ENCODE assay signal across 8 mouse cellular contexts in genomic region chr12:83764044-83764365, GRCm38 (mm10). TPM values are rescaled to one million over a fixed set of nuclear protein-coding genes. Genes with fewer than 3 reads are reported as not detected.
DNase-seq lines count a peak whose midpoint lies in the region; ATAC-seq lines count a peak whose summit lies in the region.

No protein-coding gene starts in this region.

- H3K4me2 ChIP-seq in heart, embryonic 14.5 days (ENCODE audit: low read length) = peak overlapping the region; percentile 91
- H3K4me2 ChIP-seq in intestine, embryonic 14.5 days (ENCODE audit: low read length) = peak overlapping the region; percentile 70
- H3K4me2 ChIP-seq in midbrain, embryonic 11.5 days = peak overlapping the region; percentile 39

- DNase-seq in heart, adult 8-10 months (ENCODE audit: low spot score) = no peak
- peak; percentile 42 for DNase-seq in embryo, embryonic 10.5 days (ENCODE audit: low spot score)
- no peak for DNase-seq in intestine, embryonic 14.5 days (ENCODE audit: low spot score)
- DNase-seq in midbrain, embryonic 11.5 days (ENCODE audit: low spot score, missing footprints) = peak; percentile 88
- DNase-seq in right cerebral cortex, postnatal 25 days = no peak
- DNase-seq in ovary, adult 18-20 months (ENCODE audit: low spot score) = no peak

- H3K27me3 ChIP-seq in heart, embryonic 14.5 days (ENCODE audit: control insufficient read depth, insufficient read depth, low read length) = 0 out of 2 replicates have a peak, but pooled peaks cover 9% of the 10 kb centered on the region
- no peaks in the 10 kb centered on the region for H3K27me3 ChIP-seq in intestine, embryonic 14.5 days (replicated peaks; ENCODE audit: control insufficient read depth, insufficient read depth, low read length)
- H3K27me3 ChIP-seq in midbrain, embryonic 11.5 days (ENCODE audit: control insufficient read depth, insufficient read depth, low read length) = peaks cover 5% of the 10 kb centered on the region; the same call in 1 of the 2 replicates

- H3K4me1 ChIP-seq in heart, embryonic 14.5 days (ENCODE audit: control insufficient read depth in 2 of 2, insufficient read depth in 2 of 2, low read length in 2 of 2) = peaks cover 10 to 15% of the 10 kb centered on the region in 2 experiments
- H3K4me1 ChIP-seq in intestine, embryonic 14.5 days (replicated peaks; ENCODE audit: control insufficient read depth, insufficient read depth, low read length) = peaks cover 21% of the 10 kb centered on the region
- peaks cover 8% of the 10 kb centered on the region for H3K4me1 ChIP-seq in midbrain, embryonic 11.5 days (ENCODE audit: control insufficient read depth, insufficient read depth, low read length)

- 1% methylated on average over 14 of the region's 14 CpGs for whole genome bisulfite sequencing in heart, embryonic 14.5 days
- WGBS in intestine, embryonic 14.5 days = 3% methylated on average over 14 of the region's 14 CpGs
- WGBS in midbrain, embryonic 11.5 days = 14% methylated on average over 11 of the region's 14 CpGs

- no peaks in the 10 kb centered on the region for H3K36me3 ChIP-seq in heart, embryonic 14.5 days (ENCODE audit: control insufficient read depth, insufficient read depth, low read length)
- no peaks in the 10 kb centered on the region for H3K36me3 ChIP-seq in intestine, embryonic 14.5 days (ENCODE audit: control insufficient read depth, insufficient read depth, low read length)
- H3K36me3 ChIP-seq in midbrain, embryonic 11.5 days (ENCODE audit: control insufficient read depth, insufficient read depth, low read length) = no peaks in the 10 kb centered on the region

- no peak overlapping the region for H3K27ac ChIP-seq in heart, embryonic 14.5 days (replicated peaks in 1 of 2; ENCODE audit: control insufficient read depth in 1 of 2, insufficient read depth in 1 of 2, low read depth in 2 of 2, low read length in 2 of 2)
- H3K27ac ChIP-seq in intestine, embryonic 14.5 days (ENCODE audit: low read depth) = no peak overlapping the region
- H3K27ac ChIP-seq in midbrain, embryonic 11.5 days (ENCODE audit: low read depth, low read length) = no peak overlapping the region

- peak overlapping the region; percentile 69 for H3K9ac ChIP-seq in heart, embryonic 14.5 days (ENCODE audit: low read length)
- no peak overlapping the region; the same call in 1 of the 2 replicates for H3K9ac ChIP-seq in intestine, embryonic 14.5 days (ENCODE audit: low read length)
- H3K9ac ChIP-seq in midbrain, embryonic 11.5 days (ENCODE audit: low read length) = peak overlapping the region; percentile 42; the same call in 1 of the 2 replicates

- no peaks in the 10 kb centered on the region for H3K9me3 ChIP-seq in heart, embryonic 14.5 days (ENCODE audit: control insufficient read depth, low read length)
- H3K9me3 ChIP-seq in intestine, embryonic 14.5 days (ENCODE audit: control insufficient read depth, low read length) = no peaks in the 10 kb centered on the region
- no peaks in the 10 kb centered on the region for H3K9me3 ChIP-seq in midbrain, embryonic 11.5 days (ENCODE audit: control insufficient read depth, low read length)

- ATAC-seq in heart, embryonic 14.5 days (ENCODE audit: insufficient number of reproducible peaks, insufficient read depth, low FRiP score, low read depth) = no peak
- no peak for ATAC-seq in intestine, embryonic 14.5 days (replicated peaks; ENCODE audit: low FRiP score, low TSS enrichment, low read depth)
- ATAC-seq in midbrain, embryonic 11.5 days (ENCODE audit: low FRiP score) = 0 out of 2 replicates have a peak, but pooled peaks have one; percentile 40
- ATAC-seq in cerebellum, adult (ENCODE audit: insufficient number of reproducible peaks, low FRiP score, low TSS enrichment) = no peak

- peak overlapping the region; percentile 37 to 44 for H3K4me3 ChIP-seq in heart, embryonic 14.5 days (ENCODE audit: control insufficient read depth in 1 of 2, insufficient read depth in 1 of 2, low read depth in 1 of 2, low read length in 2 of 2)
- H3K4me3 ChIP-seq in intestine, embryonic 14.5 days (ENCODE audit: low read depth, low read length) = peak overlapping the region; percentile 32; the same call in 1 of the 2 replicates
- H3K4me3 ChIP-seq in midbrain, embryonic 11.5 days (ENCODE audit: low read depth, low read length) = peak overlapping the region; percentile 9; the same call in 1 of the 2 replicates

RNA-seq across cellular contexts. Expression of gene Papln, which starts 0.6 kb away (rescaled TPM):
- 0.20 and 0.22 TPM in 2 replicates for polyA plus RNA-seq in heart, embryonic 14.5 days (2014; fragmentation: Nextera tagmentation; extraction: Ambion mirVana)
- total RNA-seq in heart, adult 8-10 months (2022) = 1 to 10 TPM; 3.6 to 7.5 (median 6.5) TPM
- polyA plus RNA-seq in intestine, embryonic 14.5 days (2014; fragmentation: Nextera tagmentation; extraction: Ambion mirVana) = 1.5 and 2.1 TPM in 2 replicates
- polyA plus RNA-seq in midbrain, embryonic 11.5 days (2014; fragmentation: Nextera tagmentation; extraction: Ambion mirVana) = 0.04 TPM in 1 of 2 replicates, not detected in the other

Comparison
In these comparisons a context has a peak if more than half of its experiments do, and no peak if none do; other contexts are left out.
1. H3K4me2 ChIP-seq: peak in every context shown above with its lines; median percentile 91 in heart, embryonic 14.5 days; 70 in intestine, embryonic 14.5 days; 39 in midbrain, embryonic 11.5 days.
2. DNase-seq: peak in embryo, embryonic 10.5 days (single experiment) and midbrain, embryonic 11.5 days (single experiment); none in heart, adult 8-10 months (single experiment), intestine, embryonic 14.5 days (single experiment), right cerebral cortex, postnatal 25 days (single experiment) and ovary, adult 18-20 months (single experiment).
3. Peak in every context shown above with its lines, with median percentiles within 50 percentile points of each other: H3K4me3 ChIP-seq.